Mouse (Mus musculus) granulocyte monocyte progenitor cell, adult 5-6 weeks (primary cell): ENCODE results near the gene Tmem242. TPM values are rescaled to one million over a fixed set of nuclear protein-coding genes. Genes with fewer than 3 reads are reported as not detected.
A peak's percentile ranks its signal among the peaks of the same experiment; 100 is the strongest.

Experiments
- ATAC-seq: replicated peaks from 2 replicates; pipeline ENCODE4 v1.8.0; 2016; ENCODE audit warnings: mild to moderate bottlenecking, moderate TSS enrichment, inconsistent platforms; ENCODE audit not compliant: poor library complexity, severe bottlenecking
- total RNA-seq, 2 experiments: library from RNA; stranded (forward) in 1 of 2; stranded (reverse) in 1 of 2; fragments of 200-712, 200-1000 nt in 1 of 2; fragments of >200 nt in 1 of 2; fragmentation: Nextera tagmentation in 1 of 2; gene quantifications; 2 replicates each; pipeline ENCODE4 v1.2.3; 2014 to 2017

Gene Tmem242
- total RNA-seq, 2 experiments from 2014 or later, result 48.4 to 66.6 TPM

DNA sequence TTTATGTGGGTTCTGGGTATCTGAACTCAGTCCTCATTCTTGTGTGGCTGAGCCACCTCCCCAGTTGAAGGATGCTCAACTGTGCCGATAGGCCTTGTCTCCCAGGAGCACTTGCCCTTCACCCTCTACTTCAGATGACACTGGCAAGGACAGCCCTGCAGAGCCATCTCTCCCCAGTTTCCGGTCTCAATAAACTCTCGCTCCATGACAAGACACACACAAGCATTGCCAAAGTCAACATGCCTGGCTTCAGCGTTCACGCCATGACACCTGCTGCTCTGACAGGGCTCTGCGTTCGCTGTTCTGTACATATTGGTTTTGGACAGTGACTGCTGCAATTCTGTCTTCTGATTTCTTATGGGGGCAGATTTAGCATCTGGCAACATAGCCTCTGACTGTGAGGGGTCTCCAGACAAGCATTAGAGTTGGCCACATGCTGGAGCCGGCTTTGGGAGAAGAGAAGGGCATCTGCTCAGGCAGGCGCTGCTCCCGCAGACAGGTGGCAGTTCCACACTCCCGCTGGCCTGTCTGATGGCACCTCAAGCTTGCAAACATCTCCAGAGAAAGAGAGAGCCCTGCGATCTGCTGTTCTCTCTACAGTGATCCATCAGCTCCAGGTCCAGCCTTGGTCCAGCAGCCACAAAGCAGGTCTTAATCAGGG, 53.0 kb downstream of the Tmem242 start:
- ATAC-seq, result no peak

DNA sequence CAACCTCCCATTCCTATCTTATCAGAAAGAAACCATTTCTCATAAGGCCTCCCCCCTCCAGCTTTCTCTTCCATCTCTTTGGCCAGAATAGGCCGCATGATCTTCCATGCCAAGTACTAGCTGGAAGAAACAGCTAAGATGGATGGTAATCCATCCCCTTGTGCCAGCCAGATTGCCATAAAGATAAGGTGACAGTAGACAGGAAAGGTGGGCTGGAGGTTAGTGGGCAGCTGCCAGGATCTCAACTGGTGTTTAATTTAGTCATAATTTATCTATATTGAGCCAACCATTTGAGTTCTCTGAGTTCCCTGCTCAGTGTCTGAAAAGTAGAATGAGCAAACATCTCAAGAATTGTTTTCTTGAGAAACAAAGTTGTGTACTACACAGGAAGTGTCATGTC, 54.4 kb downstream of the Tmem242 start:
- ATAC-seq, result no peak

DNA sequence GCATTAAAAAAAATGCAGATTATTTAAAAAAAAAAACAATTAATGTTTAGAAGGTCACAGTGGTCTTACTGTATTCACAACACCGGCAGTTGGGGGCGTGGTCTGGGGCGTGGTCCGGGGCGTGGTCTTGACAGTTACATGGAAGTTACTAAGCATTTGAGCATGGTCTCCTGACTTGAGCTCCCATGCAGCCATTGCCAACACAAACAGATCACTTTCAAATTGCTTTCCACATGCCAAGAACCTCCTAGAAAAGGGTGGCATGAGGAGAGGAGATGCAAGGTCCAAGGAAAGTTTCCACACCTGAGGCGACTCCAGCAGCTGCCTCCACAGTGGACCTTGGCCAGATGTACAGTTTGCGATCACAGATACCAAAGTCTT, 62.1 kb downstream of the Tmem242 start:
- ATAC-seq, result peak; percentile 79

DNA sequence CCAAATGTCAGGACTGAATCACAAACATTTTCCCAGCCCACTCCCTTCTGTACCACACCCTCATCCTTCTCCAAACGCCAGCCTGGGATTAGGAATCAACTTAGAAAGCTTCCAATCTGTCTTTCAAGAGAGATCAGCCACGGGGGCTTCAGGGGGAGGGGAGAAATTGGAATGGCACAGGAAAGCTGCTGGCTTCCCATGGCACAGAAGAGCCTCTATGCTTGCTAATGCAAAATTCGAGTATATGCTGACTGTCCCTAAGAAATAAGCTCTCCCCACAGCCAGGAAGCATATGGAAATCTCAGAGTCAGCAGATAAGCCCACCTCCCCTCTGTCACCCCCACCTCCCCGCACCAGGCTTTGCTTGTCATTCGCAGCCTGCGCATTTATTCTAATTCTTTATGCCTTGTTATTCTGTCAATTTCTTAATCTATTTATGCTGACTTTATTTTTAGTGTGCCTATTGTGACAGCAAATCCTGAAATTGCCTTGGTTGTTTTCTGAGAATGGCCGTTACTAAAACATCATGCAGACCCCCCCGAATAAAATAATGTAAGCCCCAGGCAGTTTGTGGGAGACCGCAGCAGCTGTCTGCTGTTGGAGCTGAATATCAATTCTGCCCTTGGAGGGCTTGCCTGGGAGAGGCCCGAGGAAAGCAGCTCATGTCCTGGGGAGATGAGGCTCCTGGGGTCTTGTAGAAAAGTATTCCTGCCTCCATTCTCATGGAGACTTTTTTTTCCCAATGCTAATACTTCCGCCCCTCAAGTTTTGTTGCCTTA, 62.7 kb downstream of the Tmem242 start:
- ATAC-seq, result no peak

DNA sequence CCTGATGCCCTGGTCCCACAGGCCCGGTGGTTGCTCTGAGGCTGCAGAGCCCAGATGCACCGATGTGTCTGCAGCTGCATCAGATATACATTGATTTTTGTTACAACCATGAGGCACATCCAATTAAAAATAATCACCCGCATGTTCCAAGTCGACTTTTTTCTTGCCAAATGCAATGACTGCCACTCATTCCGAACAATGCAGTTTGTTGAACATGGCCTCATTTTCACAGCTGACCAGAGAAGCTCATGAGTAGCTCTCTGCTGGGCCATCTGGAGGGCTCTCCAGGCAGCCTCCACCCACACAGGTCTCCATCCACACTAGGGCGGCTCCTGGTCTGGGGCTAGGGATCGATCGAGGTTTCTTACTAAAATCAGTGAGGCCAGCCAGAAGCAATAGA, 67.1 kb downstream of the Tmem242 start:
- ATAC-seq, result no peak

DNA sequence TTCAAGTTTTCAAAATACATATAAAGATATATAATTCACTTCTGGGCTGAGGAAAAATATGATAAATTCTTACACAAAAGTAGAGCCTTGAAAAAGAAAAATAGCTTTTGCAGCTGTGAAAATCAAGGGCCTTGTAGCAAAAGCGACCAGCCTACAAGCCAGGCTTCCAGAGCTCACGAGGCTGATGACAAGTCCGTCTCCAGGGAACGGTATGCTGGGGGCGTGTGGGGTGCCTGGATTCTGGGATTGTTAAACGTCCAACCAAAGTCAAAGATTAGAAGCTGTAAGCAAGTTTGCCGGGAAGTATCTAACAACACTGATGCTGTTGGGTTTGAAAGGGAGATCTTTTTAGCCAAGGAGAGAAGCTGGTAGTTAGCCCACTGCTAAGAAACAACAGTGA, 68.5 kb downstream of the Tmem242 start:
- ATAC-seq, result no peak

DNA sequence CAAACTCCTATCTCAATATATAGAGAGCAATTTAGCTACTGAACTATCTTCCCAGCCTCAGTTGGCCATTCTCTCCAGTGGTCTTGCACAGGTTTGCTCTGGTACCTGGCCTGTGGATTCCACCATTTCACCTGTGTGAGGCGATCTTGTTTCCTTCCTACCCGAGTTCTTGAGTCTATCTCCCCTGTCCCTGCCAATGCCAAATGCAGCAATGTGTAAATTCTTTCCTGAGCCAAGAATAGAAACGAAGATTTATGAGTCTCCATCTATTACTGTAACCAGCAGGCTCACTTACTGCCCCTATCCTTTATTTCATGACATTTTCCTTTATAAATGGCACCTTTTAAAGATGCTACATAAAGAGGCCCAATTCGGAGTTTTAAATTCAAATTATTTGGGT, 69.0 kb downstream of the Tmem242 start:
- ATAC-seq, result no peak

DNA sequence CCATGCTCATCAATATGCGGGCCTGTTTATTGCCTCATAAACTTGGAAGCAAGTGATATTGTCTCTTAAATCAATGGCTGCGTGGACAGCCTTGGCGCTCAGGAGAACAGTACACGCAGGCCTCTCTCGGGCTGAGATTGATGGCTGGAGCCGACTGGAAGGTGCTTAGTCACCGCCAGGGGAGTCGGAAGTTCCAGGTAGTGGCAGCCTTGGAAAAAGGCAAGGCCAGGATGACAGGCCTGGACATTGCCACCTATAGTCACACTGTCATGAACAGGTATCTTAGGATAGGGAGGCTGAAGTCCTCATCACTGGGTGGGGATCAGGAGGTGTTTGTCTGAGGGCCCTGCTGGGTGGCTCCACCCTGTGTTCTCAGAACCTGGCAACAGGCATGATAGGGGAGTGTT, 74.1 kb downstream of the Tmem242 start:
- ATAC-seq, result no peak

Other genes starting within 250 kb of the Tmem242 start
- gene Ldhal6b, start 21.5 kb downstream of the Tmem242 start, total RNA-seq (2014; fragmentation: Nextera tagmentation), result 1.4 and 6.5 TPM in 2 replicates
- not detected in 2 replicates for gene Ldhal6b, start 21.5 kb downstream of the Tmem242 start, total RNA-seq (2017)
- 3.4 and 3.7 TPM in 2 replicates for gene Zdhhc14, start 52.3 kb upstream of the Tmem242 start, total RNA-seq (2014; fragmentation: Nextera tagmentation)
- 0.69 and 1.4 TPM in 2 replicates for gene Zdhhc14, start 52.3 kb upstream of the Tmem242 start, total RNA-seq (2017)